Mouse (Mus musculus) heart, adult 11 months (tissue): ENCODE data around the gene Arl13b.
A peak's percentile ranks its signal among the peaks of the same experiment; 100 is the strongest.

Experiments
- DNase-seq: peaks from one replicate; pipeline ENCODE4 v3.0.0; 2022

Gene Arl13b

DNA sequence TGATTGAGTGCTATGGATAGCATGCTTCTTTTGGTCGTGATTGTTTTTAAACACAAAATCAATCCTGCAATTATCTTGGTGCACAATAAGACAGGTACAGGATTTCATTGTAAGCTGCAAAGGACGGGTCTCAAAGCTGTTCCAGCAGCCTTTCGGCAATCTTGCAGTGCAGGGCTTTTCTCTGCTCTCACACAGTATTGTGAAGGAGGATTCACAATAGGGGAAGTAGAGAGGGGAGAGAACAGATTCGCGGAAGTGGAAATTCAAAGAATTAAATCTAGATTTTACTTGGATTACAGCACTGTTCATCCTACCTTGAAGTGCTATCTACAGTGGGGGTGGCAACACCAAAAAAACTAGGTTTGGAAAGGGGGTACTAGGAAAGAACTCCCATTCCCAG lies 33.0 kb downstream of the Arl13b start:
- no peak for DNase-seq

- DNase-seq: no peak
Observed at GRCm38 (mm10) chr16:62810855-62811254, 36.0 kb downstream of the Arl13b start.

GRCm38 (mm10) chr16:62807249-62807979 lies 39.4 kb downstream of the Arl13b start:
- peak; percentile 91 for DNase-seq

- peak; percentile 55 for DNase-seq
Observed at GRCm38 (mm10) chr16:62804621-62805020, 42.2 kb downstream of the Arl13b start.

DNA sequence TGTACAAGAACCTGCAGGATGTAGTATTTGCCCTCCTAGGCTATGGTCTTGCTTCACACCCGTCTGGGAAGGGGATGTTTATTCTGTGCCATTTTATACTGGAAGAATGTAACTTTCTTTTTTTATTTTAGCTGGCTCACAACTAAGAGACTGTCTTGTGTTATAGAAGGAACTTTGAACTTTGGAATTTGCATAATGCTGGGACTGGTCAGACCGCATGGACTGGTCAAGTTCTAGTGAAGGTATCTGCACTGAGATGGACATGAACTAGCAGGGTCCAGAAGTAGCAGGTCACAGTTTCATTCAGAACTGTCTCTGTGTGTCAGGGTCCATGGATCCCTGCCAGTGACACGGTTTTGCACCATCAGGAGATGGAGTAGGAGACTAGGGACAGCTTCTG lies 47.0 kb downstream of the Arl13b start:
- peak; percentile 30 for DNase-seq

DNA sequence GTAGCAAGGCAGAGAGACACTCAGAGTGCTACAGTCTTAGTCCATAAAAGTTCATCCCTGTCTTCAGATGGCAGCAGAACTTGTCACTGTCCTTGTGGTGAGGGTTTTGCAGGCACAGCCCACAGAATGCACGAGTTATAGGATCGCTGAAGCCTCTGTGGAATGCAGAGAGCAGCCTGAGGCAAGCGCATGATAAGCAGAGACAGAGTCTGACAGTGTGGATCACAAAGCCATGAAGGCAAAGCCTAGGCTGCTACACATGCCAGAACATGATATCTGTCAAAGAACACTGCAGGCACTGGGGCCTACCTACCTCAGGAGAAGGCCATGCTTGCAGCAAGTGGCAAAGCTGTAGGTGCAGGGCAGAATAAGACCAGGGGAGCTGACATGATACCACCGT lies 47.4 kb downstream of the Arl13b start:
- peak; percentile 78 for DNase-seq

DNA sequence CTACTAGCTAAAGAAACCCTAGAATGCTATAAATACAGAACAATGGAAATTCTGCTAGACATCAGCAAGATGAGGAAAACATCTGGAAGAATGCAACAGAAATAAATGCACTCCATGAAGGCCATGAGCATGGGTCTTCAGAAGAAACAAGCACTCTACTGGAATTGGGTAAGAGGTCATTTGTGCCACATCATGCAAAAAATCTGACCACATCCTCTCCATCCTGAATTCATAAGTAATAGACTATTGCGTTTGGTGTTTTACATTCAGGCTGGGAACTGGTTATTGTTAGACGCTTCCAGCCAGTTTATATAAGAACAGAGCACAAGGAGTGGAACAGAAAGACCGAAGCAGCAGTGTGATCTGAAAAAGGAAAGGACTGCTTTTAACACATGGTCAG lies 48.0 kb downstream of the Arl13b start:
- DNase-seq: no peak

- no peak for DNase-seq
Observed at GRCm38 (mm10) chr16:62796608-62797007, 50.2 kb downstream of the Arl13b start.

- DNase-seq: peak; percentile 99
Observed at GRCm38 (mm10) chr16:62786621-62787331, 60.1 kb downstream of the Arl13b start, which contains the start of gene Nsun3. Gene Nsun3 (minus strand): TSS chr16:62786818.

GRCm38 (mm10) chr16:62782229-62782628 lies 64.6 kb downstream of the Arl13b start:
- DNase-seq: no peak

GRCm38 (mm10) chr16:62778282-62778681 lies 68.6 kb downstream of the Arl13b start:
- peak; percentile 68 for DNase-seq

DNA sequence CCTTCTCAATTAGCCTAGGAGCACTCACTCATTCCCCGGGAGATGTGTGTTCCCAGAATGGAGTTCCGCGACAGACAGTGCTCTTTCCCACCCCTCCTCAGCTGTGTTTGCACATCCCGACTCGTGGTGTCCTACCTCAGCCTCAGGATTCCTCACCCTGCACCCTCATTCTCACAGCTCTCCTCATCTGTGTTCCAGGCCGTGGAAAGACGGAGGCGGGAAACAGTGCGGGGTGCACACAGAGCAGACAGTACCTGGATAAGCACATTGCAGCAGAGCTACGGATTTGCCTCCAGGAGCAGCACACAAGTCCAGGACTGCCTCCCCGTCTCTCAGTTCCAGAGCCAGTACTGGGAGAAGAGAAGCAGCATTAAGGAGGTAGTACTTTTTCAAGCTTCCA lies 70.8 kb downstream of the Arl13b start:
- no peak for DNase-seq

GRCm38 (mm10) chr16:62773462-62773861 lies 73.4 kb downstream of the Arl13b start:
- no peak for DNase-seq

- DNase-seq: no peak
Observed at GRCm38 (mm10) chr16:62758340-62758739, 88.5 kb downstream of the Arl13b start.

DNA sequence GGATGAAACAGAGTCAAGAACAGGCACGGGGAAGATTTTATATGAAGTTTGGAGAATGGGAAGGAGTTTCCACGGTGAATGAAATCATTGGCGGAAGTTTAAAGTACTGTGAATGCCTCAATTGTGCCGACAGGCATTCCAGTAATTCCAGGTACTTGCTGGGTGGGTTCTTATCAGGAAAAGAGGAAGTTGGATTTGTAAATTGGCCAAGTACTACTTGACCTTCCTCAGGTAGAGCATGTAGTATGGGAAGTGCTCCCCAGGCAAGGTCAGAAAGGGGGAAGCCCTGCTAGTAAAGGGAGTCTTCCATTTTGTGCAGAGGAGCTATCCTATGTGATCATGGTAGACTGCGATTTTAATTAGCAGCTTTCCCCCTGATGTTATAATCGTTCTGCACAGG lies 91.5 kb downstream of the Arl13b start:
- DNase-seq: no peak

DNA sequence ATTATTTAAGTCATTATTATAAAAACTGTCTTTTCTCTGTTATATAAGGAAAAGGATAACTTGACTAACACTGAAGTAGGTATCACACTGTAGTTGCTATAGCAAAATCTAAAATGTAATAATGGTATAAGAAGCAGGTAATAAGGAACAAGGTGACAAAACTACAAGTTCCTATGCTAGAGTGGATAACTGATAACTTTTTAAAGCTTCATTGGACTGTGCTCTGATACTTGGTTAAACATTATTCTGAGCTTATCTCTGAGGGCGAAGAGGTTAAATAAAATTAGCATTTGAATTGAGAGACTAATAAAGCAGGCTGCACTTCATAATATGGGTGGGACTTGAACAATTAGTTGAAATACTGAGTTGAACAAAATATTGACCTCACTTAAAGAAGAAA lies 93.2 kb downstream of the Arl13b start:
- DNase-seq: no peak

DNA sequence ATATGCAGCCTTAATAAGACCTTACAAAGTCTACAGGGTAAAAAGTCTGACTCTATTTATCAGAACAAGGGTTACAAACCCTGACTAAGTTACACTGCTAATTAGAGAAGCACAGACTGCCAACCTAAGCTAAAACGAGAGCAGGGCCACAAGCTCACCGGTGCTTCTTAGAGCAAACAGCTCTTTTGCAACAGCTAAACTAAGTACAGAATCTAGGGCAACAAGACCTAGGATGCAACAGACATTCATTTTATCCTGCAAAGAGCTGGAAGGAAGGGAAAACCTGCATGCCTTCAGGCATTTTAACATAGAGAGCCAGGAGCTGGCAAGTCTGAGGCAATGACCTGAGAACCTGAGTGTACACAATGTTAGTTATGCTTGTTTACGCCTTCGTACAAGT lies 93.8 kb downstream of the Arl13b start:
- DNase-seq: no peak

- DNase-seq: peak; percentile 1
Observed at GRCm38 (mm10) chr16:62745875-62746274, 101.0 kb downstream of the Arl13b start.
